Mouse (Mus musculus): Measurements from ENCODE around the gene St6galnac6.

GRCm38 (mm10) chr2:32553592-32554148 is 45.8 kb upstream of the St6galnac6 start:
- TF ChIP-seq CTCF (IDR thresholded peaks at IDR 0.05; ENCODE audit: low read depth, low read length): no peak
- TF ChIP-seq POLR2A (IDR thresholded peaks at IDR 0.05; ENCODE audit: extremely low read depth, insufficient read depth, low read length): no peak

Data from liver, adult 2 months (tissue).